Mouse (Mus musculus) ES-E14 (cell line): ENCODE data around the gene Rwdd3.

Experiments
- CHD2 ChIP-seq: IDR thresholded peaks from 2 replicates; pipeline ENCODE4 v1.6.1; 2014; ENCODE audit warnings: mild to moderate bottlenecking, low read depth, low read length, inconsistent platforms
- HCFC1 ChIP-seq: IDR thresholded peaks from 2 replicates; pipeline ENCODE4 v1.6.1; 2012; ENCODE audit warnings: low read length, inconsistent platforms, borderline replicate concordance; ENCODE audit not compliant: insufficient read depth
- MAFK ChIP-seq: IDR thresholded peaks from 2 replicates; pipeline ENCODE4 v1.6.1; 2014; ENCODE audit warnings: mild to moderate bottlenecking, low read depth, low read length, inconsistent platforms; ENCODE audit not compliant: insufficient read depth

GRCm38 (mm10) chr3:121174248-121174945 lies 2.9 kb upstream of the Rwdd3 start:
- no peak for TF ChIP-seq HCFC1
- TF ChIP-seq MAFK = no peak
- TF ChIP-seq CHD2 = no peak
